Mouse (Mus musculus): ENCODE measurements around the gene Syt3.

GRCm38 (mm10) chr7:44432550-44432949 lies 48.6 kb downstream of the Syt3 start:
- TF ChIP-seq CTCF (IDR thresholded peaks at IDR 0.05; ENCODE audit: insufficient read depth, low read length) (no peak), POLR2A (IDR thresholded peaks at IDR 0.05; ENCODE audit: borderline replicate concordance, extremely low read depth, low read depth, low read length) (no peak)

All from lung, adult 2 months (tissue).